Mouse (Mus musculus): ENCODE measurements around the gene Gnpda2.

The Gnpda2 gene

GRCm38 (mm10) chr5:69591640-69592461 lies at the start of gene Gnpda2:
TSS of gene Gnpda2 (minus strand) at chr5:69592340.
- no peaks in the 10 kb centered on the region for H3K27me3 ChIP-seq (ENCODE audit: insufficient read depth, low read length)
- peaks cover 6% of the 10 kb centered on the region; the same call in 1 of the 2 replicates for H3K36me3 ChIP-seq (ENCODE audit: insufficient read depth, low read length)
- no peak for TF ChIP-seq POU5F1 (IDR thresholded peaks at IDR 0.05; ENCODE audit: borderline replicate concordance, low read length)
- no peak for TF ChIP-seq NANOG (IDR thresholded peaks at IDR 0.05; ENCODE audit: borderline replicate concordance, low read length)
- TF ChIP-seq CTCF (conservative IDR thresholded peaks at IDR 0.05; ENCODE audit: low read length): no peak
- peaks cover 4% of the 10 kb centered on the region; the same call in 1 of the 2 replicates for H3K4me1 ChIP-seq (replicated peaks; ENCODE audit: low read depth, low read length)
- peak within 1 kb of the TSS; percentile 88 for H3K4me3 ChIP-seq (replicated peaks; ENCODE audit: low read length)
- H3K9me3 ChIP-seq (ENCODE audit: low read length): no peaks in the 10 kb centered on the region

DNA sequence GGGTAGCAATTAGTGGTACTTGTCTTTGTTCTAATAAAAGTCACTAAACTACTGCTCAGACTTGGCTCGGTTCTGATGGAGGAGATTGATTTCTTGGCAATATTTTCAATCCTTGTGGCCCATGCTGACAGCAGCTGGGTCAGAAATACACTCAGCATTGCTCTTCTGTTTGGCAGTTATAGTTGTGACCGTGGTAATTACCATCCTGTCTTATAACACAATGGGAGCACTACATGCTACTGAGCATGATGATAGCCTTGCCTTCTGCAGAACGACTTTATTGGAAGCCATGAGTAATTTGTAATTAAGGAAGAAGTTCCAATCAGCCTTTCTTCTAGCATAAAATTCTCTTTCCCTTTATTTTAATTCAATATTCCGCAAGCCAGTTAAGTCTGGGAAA lies 42.6 kb upstream of the Gnpda2 start:
- Histone ChIP-seq H3K36me3 (ENCODE audit: insufficient read depth, low read length) (no peaks in the 10 kb centered on the region), H3K9me3 (ENCODE audit: low read length) (no peaks in the 10 kb centered on the region), H3K4me3 (replicated peaks; ENCODE audit: low read length) (no peak overlapping the region), H3K4me1 (replicated peaks; ENCODE audit: low read depth, low read length) (no peaks in the 10 kb centered on the region), H3K27me3 (ENCODE audit: insufficient read depth, low read length) (no peaks in the 10 kb centered on the region)
- no peak for TF ChIP-seq NANOG (IDR thresholded peaks at IDR 0.05; ENCODE audit: borderline replicate concordance, low read length)
- TF ChIP-seq CTCF (conservative IDR thresholded peaks at IDR 0.05; ENCODE audit: low read length): no peak
- TF ChIP-seq POU5F1 (IDR thresholded peaks at IDR 0.05; ENCODE audit: borderline replicate concordance, low read length): no peak

GRCm38 (mm10) chr5:69620899-69621298 lies 28.8 kb upstream of the Gnpda2 start:
- H3K27me3 ChIP-seq (ENCODE audit: insufficient read depth, low read length): no peaks in the 10 kb centered on the region
- H3K4me1 ChIP-seq (replicated peaks; ENCODE audit: low read depth, low read length): no peaks in the 10 kb centered on the region
- H3K9me3 ChIP-seq (ENCODE audit: low read length): no peaks in the 10 kb centered on the region
- H3K36me3 ChIP-seq (ENCODE audit: insufficient read depth, low read length): no peaks in the 10 kb centered on the region
- TF ChIP-seq NANOG (IDR thresholded peaks at IDR 0.05; ENCODE audit: borderline replicate concordance, low read length) (no peak), POU5F1 (IDR thresholded peaks at IDR 0.05; ENCODE audit: borderline replicate concordance, low read length) (no peak), CTCF (conservative IDR thresholded peaks at IDR 0.05; ENCODE audit: low read length) (no peak)
- no peak overlapping the region for H3K4me3 ChIP-seq (replicated peaks; ENCODE audit: low read length)

GRCm38 (mm10) chr5:69613209-69613796 lies 21.2 kb upstream of the Gnpda2 start:
- no peak for TF ChIP-seq POU5F1 (IDR thresholded peaks at IDR 0.05; ENCODE audit: borderline replicate concordance, low read length)
- TF ChIP-seq CTCF (conservative IDR thresholded peaks at IDR 0.05; ENCODE audit: low read length): peak; percentile 40; the same call in 1 of the 2 replicates
- TF ChIP-seq NANOG (IDR thresholded peaks at IDR 0.05; ENCODE audit: borderline replicate concordance, low read length): no peak
- Histone ChIP-seq H3K27me3 (ENCODE audit: insufficient read depth, low read length) (no peaks in the 10 kb centered on the region), H3K4me1 (replicated peaks; ENCODE audit: low read depth, low read length) (no peaks in the 10 kb centered on the region), H3K4me3 (replicated peaks; ENCODE audit: low read length) (no peak overlapping the region), H3K36me3 (ENCODE audit: insufficient read depth, low read length) (no peaks in the 10 kb centered on the region), H3K9me3 (ENCODE audit: low read length) (no peaks in the 10 kb centered on the region)

DNA sequence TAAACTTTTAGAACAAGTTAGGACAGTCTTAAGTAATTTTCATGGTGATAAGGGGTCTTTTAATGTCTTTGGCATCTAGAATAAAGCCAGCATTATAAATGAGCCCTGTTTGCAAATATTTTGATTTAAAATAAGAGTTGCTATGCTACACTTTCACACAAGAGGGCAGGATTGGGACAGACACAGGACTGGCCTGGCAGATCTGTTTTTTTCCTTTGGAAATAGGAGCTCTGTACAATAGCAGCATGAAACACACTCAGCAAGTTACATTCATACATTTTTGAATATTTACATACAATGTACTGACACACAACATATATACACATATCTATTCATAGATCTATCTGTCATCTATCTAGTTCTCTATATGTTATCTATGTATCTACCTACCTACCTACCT lies 8.9 kb upstream of the Gnpda2 start:
- Histone ChIP-seq H3K4me3 (replicated peaks; ENCODE audit: low read length) (no peak overlapping the region), H3K27me3 (ENCODE audit: insufficient read depth, low read length) (no peaks in the 10 kb centered on the region), H3K9me3 (ENCODE audit: low read length) (no peaks in the 10 kb centered on the region), H3K4me1 (replicated peaks; ENCODE audit: low read depth, low read length) (no peaks in the 10 kb centered on the region), H3K36me3 (ENCODE audit: insufficient read depth, low read length) (no peaks in the 10 kb centered on the region)
- TF ChIP-seq CTCF (conservative IDR thresholded peaks at IDR 0.05; ENCODE audit: low read length): peak; percentile 29
- TF ChIP-seq POU5F1 (IDR thresholded peaks at IDR 0.05; ENCODE audit: borderline replicate concordance, low read length): no peak

- Histone ChIP-seq H3K4me1 (replicated peaks; ENCODE audit: low read depth, low read length) (peaks cover 2% of the 10 kb centered on the region; the same call in 1 of the 2 replicates), H3K36me3 (ENCODE audit: insufficient read depth, low read length) (peaks cover 29% of the 10 kb centered on the region)
- TF ChIP-seq POU5F1 (IDR thresholded peaks at IDR 0.05; ENCODE audit: borderline replicate concordance, low read length) (no peak), CTCF (conservative IDR thresholded peaks at IDR 0.05; ENCODE audit: low read length) (no peak), NANOG (IDR thresholded peaks at IDR 0.05; ENCODE audit: borderline replicate concordance, low read length) (no peak)
Observed at GRCm38 (mm10) chr5:69557404-69557935, 34.7 kb downstream of the Gnpda2 start.

GRCm38 (mm10) chr5:69556628-69557403 lies 35.3 kb downstream of the Gnpda2 start, which contains the start of gene Guf1:
TSS of gene Guf1 (plus strand) at chr5:69556923.
- Histone ChIP-seq H3K4me3 (replicated peaks; ENCODE audit: low read length) (peak within 1 kb of the TSS; percentile 88), H3K36me3 (ENCODE audit: insufficient read depth, low read length) (peaks cover 26% of the 10 kb centered on the region), H3K9me3 (ENCODE audit: low read length) (no peaks in the 10 kb centered on the region), H3K27me3 (ENCODE audit: insufficient read depth, low read length) (no peaks in the 10 kb centered on the region), H3K4me1 (replicated peaks; ENCODE audit: low read depth, low read length) (peaks cover 2% of the 10 kb centered on the region; the same call in 1 of the 2 replicates)
- no peak for TF ChIP-seq POU5F1 (IDR thresholded peaks at IDR 0.05; ENCODE audit: borderline replicate concordance, low read length)
- no peak for TF ChIP-seq CTCF (conservative IDR thresholded peaks at IDR 0.05; ENCODE audit: low read length)
- TF ChIP-seq NANOG (IDR thresholded peaks at IDR 0.05; ENCODE audit: borderline replicate concordance, low read length): no peak

More at GRCm38 (mm10) chr5:69557404-69557935, 34.7 kb downstream of the Gnpda2 start:
- H3K4me3 ChIP-seq (replicated peaks; ENCODE audit: low read length): peak overlapping the region; percentile 88
- H3K27me3 ChIP-seq (ENCODE audit: insufficient read depth, low read length): no peaks in the 10 kb centered on the region
- no peaks in the 10 kb centered on the region for H3K9me3 ChIP-seq (ENCODE audit: low read length)

GRCm38 (mm10) chr5:69542489-69542888 lies 49.7 kb downstream of the Gnpda2 start, which contains the start of gene Yipf7:
TSS of gene Yipf7 (minus strand) at chr5:69542648.
- TF ChIP-seq CTCF (conservative IDR thresholded peaks at IDR 0.05; ENCODE audit: low read length) (no peak), POU5F1 (IDR thresholded peaks at IDR 0.05; ENCODE audit: borderline replicate concordance, low read length) (no peak), NANOG (IDR thresholded peaks at IDR 0.05; ENCODE audit: borderline replicate concordance, low read length) (no peak)
- no peaks in the 10 kb centered on the region for H3K4me1 ChIP-seq (replicated peaks; ENCODE audit: low read depth, low read length)
- no peak within 1 kb of the TSS for H3K4me3 ChIP-seq (replicated peaks; ENCODE audit: low read length)
- no peaks in the 10 kb centered on the region for H3K9me3 ChIP-seq (ENCODE audit: low read length)
- H3K36me3 ChIP-seq (ENCODE audit: insufficient read depth, low read length): no peaks in the 10 kb centered on the region
- no peaks in the 10 kb centered on the region for H3K27me3 ChIP-seq (ENCODE audit: insufficient read depth, low read length)
